Mouse (Mus musculus) 3T3-L1 (cell line): Measurements from ENCODE around the gene Myrip.
A peak's percentile ranks its signal among the peaks of the same experiment; 100 is the strongest.

ENCODE experiments used
- DNase-seq: peaks from one replicate; pipeline ENCODE4 v3.0.0-alpha.2; 2015; ENCODE audit warnings: low read depth, low spot score

Gene Myrip

GRCm38 (mm10) chr9:120455768-120456655 is 154.7 kb downstream of the Myrip start:
- DNase-seq: no peak

GRCm38 (mm10) chr9:120470431-120470830 is 169.1 kb downstream of the Myrip start:
- no peak for DNase-seq

- DNase-seq: no peak
These were observed 180.3 kb downstream of the Myrip start for GRCm38 (mm10) chr9:120481644-120482043.

- no peak for DNase-seq
These were observed 181.1 kb downstream of the Myrip start for GRCm38 (mm10) chr9:120482382-120482781.

GRCm38 (mm10) chr9:120483101-120483500 is 181.8 kb downstream of the Myrip start:
- no peak for DNase-seq

- DNase-seq: no peak
These were observed 185.8 kb downstream of the Myrip start for GRCm38 (mm10) chr9:120487076-120487475.

GRCm38 (mm10) chr9:120491509-120491908 is 190.2 kb downstream of the Myrip start:
- DNase-seq: peak; percentile 55

- peak; percentile 3 for DNase-seq
These were observed 190.7 kb downstream of the Myrip start, which contains the start of gene Eif1b for GRCm38 (mm10) chr9:120492010-120492399. Eif1b (plus strand) TSS chr9:120492232.

- DNase-seq: peak; percentile 55
These were observed 191.4 kb downstream of the Myrip start for GRCm38 (mm10) chr9:120492400-120493351.

GRCm38 (mm10) chr9:120493781-120494180 is 192.5 kb downstream of the Myrip start:
- no peak for DNase-seq

GRCm38 (mm10) chr9:120496691-120497090 is 195.4 kb downstream of the Myrip start:
- DNase-seq: peak; percentile 83

GRCm38 (mm10) chr9:120497983-120498382 is 196.7 kb downstream of the Myrip start:
- DNase-seq: no peak

GRCm38 (mm10) chr9:120501191-120501902 is 200.0 kb downstream of the Myrip start:
- DNase-seq: peak; percentile 57

- DNase-seq: peak; percentile 93
These were observed 200.7 kb downstream of the Myrip start for GRCm38 (mm10) chr9:120502013-120502412.

GRCm38 (mm10) chr9:120504423-120504822 is 203.1 kb downstream of the Myrip start:
- no peak for DNase-seq

- peak; percentile 45 for DNase-seq
These were observed 210.5 kb downstream of the Myrip start for GRCm38 (mm10) chr9:120511781-120512180.

- no peak for DNase-seq
These were observed 215.4 kb downstream of the Myrip start for GRCm38 (mm10) chr9:120516720-120517119.

- DNase-seq: no peak
These were observed 217.6 kb downstream of the Myrip start for GRCm38 (mm10) chr9:120518946-120519345.

- DNase-seq: no peak
These were observed 218.3 kb downstream of the Myrip start for GRCm38 (mm10) chr9:120519469-120520125.

- DNase-seq: no peak
These were observed 219.8 kb downstream of the Myrip start for GRCm38 (mm10) chr9:120521161-120521560.
